Mouse (Mus musculus): ENCODE results near the gene Rpl26. TPM values are rescaled to one million over a fixed set of nuclear protein-coding genes. Genes with fewer than 3 reads are reported as not detected.

Gene Rpl26
- polyA plus RNA-seq, 1 experiment from 2014 or later: 638 TPM

GRCm38 (mm10) chr11:68892233-68892832 lies 9.1 kb upstream of the Rpl26 start:
- Histone ChIP-seq H3K4me3 (no peak overlapping the region), H3K9ac (replicated peaks) (no peak overlapping the region), H3K4me1 (no peaks in the 10 kb centered on the region), H3K36me3 (no peaks in the 10 kb centered on the region), H3K9me3 (no peaks in the 10 kb centered on the region), H3K27ac (replicated peaks) (no peak overlapping the region), H3K4me2 (replicated peaks) (no peak overlapping the region), H3K27me3 (no peaks in the 10 kb centered on the region)
- no peak for ATAC-seq (replicated peaks)
- WGBS: 79% methylated on average over 15 of the region's 15 CpGs

- no peaks in the 10 kb centered on the region for H3K9me3 ChIP-seq
- H3K9ac ChIP-seq (replicated peaks): no peak overlapping the region
- H3K27me3 ChIP-seq: no peaks in the 10 kb centered on the region
- ATAC-seq (replicated peaks): no peak
- no peak overlapping the region for H3K4me2 ChIP-seq (replicated peaks)
- 75% methylated on average over 12 of the region's 12 CpGs for WGBS
- H3K4me3 ChIP-seq: no peak overlapping the region
- H3K36me3 ChIP-seq: no peaks in the 10 kb centered on the region
- H3K27ac ChIP-seq (replicated peaks): no peak overlapping the region
- H3K4me1 ChIP-seq: no peaks in the 10 kb centered on the region
Observed at GRCm38 (mm10) chr11:68893911-68894464, 7.4 kb upstream of the Rpl26 start.

- Histone ChIP-seq H3K4me1 (no peaks in the 10 kb centered on the region), H3K9me3 (no peaks in the 10 kb centered on the region), H3K4me2 (replicated peaks) (no peak overlapping the region), H3K4me3 (no peak overlapping the region), H3K27ac (replicated peaks) (no peak overlapping the region), H3K27me3 (no peaks in the 10 kb centered on the region; the same call in 1 of the 2 replicates), H3K9ac (replicated peaks) (no peak overlapping the region), H3K36me3 (no peaks in the 10 kb centered on the region)
- WGBS: 95% methylated on average over 5 of the region's 5 CpGs
- ATAC-seq (replicated peaks): no peak
Observed at GRCm38 (mm10) chr11:68896247-68896646, 5.1 kb upstream of the Rpl26 start.

GRCm38 (mm10) chr11:68897120-68897519 lies 4.3 kb upstream of the Rpl26 start:
- Histone ChIP-seq H3K9ac (replicated peaks) (no peak overlapping the region), H3K4me3 (no peak overlapping the region), H3K27me3 (no peaks in the 10 kb centered on the region; the same call in 1 of the 2 replicates), H3K4me2 (replicated peaks) (no peak overlapping the region), H3K9me3 (no peaks in the 10 kb centered on the region), H3K4me1 (no peaks in the 10 kb centered on the region), H3K36me3 (no peaks in the 10 kb centered on the region), H3K27ac (replicated peaks) (no peak overlapping the region)
- 54% methylated on average over 4 of the region's 4 CpGs for WGBS
- ATAC-seq (replicated peaks): no peak

- peaks cover 6% of the 10 kb centered on the region for H3K4me1 ChIP-seq
- no peak overlapping the region for H3K27ac ChIP-seq (replicated peaks)
- WGBS: 77% methylated on average over 6 of the region's 6 CpGs
- no peaks in the 10 kb centered on the region for H3K9me3 ChIP-seq
- no peak overlapping the region for H3K4me3 ChIP-seq
- no peak for ATAC-seq (replicated peaks)
- no peaks in the 10 kb centered on the region; the same call in 1 of the 2 replicates for H3K27me3 ChIP-seq
- peaks cover 5% of the 10 kb centered on the region; the same call in 1 of the 2 replicates for H3K36me3 ChIP-seq
- H3K9ac ChIP-seq (replicated peaks): no peak overlapping the region
- H3K4me2 ChIP-seq (replicated peaks): no peak overlapping the region
Observed at GRCm38 (mm10) chr11:68897838-68898237, 3.5 kb upstream of the Rpl26 start.

- Histone ChIP-seq H3K27ac (replicated peaks) (no peak overlapping the region), H3K4me2 (replicated peaks) (no peak overlapping the region), H3K4me3 (no peak overlapping the region), H3K9me3 (no peaks in the 10 kb centered on the region), H3K4me1 (peaks cover 11% of the 10 kb centered on the region), H3K27me3 (no peaks in the 10 kb centered on the region; the same call in 1 of the 2 replicates), H3K36me3 (peaks cover 14% of the 10 kb centered on the region), H3K9ac (replicated peaks) (no peak overlapping the region)
- ATAC-seq (replicated peaks): no peak
- 90% methylated on average over 6 of the region's 6 CpGs for WGBS
Observed at GRCm38 (mm10) chr11:68898790-68899189, 2.6 kb upstream of the Rpl26 start.

GRCm38 (mm10) chr11:68899815-68900214 lies 1.6 kb upstream of the Rpl26 start:
- 89% methylated on average over 8 of the region's 8 CpGs for whole genome bisulfite sequencing
- Histone ChIP-seq H3K27me3 (no peaks in the 10 kb centered on the region; the same call in 1 of the 2 replicates), H3K9me3 (no peaks in the 10 kb centered on the region), H3K9ac (replicated peaks) (no peak overlapping the region), H3K36me3 (peaks cover 23% of the 10 kb centered on the region), H3K4me1 (peaks cover 11% of the 10 kb centered on the region), H3K27ac (replicated peaks) (no peak overlapping the region), H3K4me3 (no peak overlapping the region), H3K4me2 (replicated peaks) (no peak overlapping the region)
- no peak for ATAC-seq (replicated peaks)

GRCm38 (mm10) chr11:68900519-68901350 lies 648 bp upstream of the Rpl26 start:
- Histone ChIP-seq H3K4me3 (peak overlapping the region; percentile 88), H3K9ac (replicated peaks) (peak overlapping the region; percentile 27), H3K27me3 (no peaks in the 10 kb centered on the region; the same call in 1 of the 2 replicates), H3K4me1 (peaks cover 11% of the 10 kb centered on the region), H3K27ac (replicated peaks) (no peak overlapping the region), H3K4me2 (replicated peaks) (peak overlapping the region; percentile 53), H3K36me3 (peaks cover 33% of the 10 kb centered on the region), H3K9me3 (no peaks in the 10 kb centered on the region)
- WGBS: 28% methylated on average over 31 of the region's 31 CpGs
- peak; percentile 51 for ATAC-seq (replicated peaks)

GRCm38 (mm10) chr11:68902047-68902364 lies 623 bp downstream of the Rpl26 start:
- Histone ChIP-seq H3K4me3 (peak overlapping the region; percentile 88), H3K4me2 (replicated peaks) (peak overlapping the region; percentile 57), H3K9me3 (no peaks in the 10 kb centered on the region), H3K36me3 (peaks cover 45% of the 10 kb centered on the region), H3K27ac (replicated peaks) (peak overlapping the region; percentile 91), H3K27me3 (no peaks in the 10 kb centered on the region; the same call in 1 of the 2 replicates), H3K4me1 (peaks cover 11% of the 10 kb centered on the region), H3K9ac (replicated peaks) (peak overlapping the region; percentile 95)
- under 1% methylated on average over 10 of the region's 10 CpGs for WGBS
- no peak for ATAC-seq (replicated peaks)

- peaks cover 49% of the 10 kb centered on the region for H3K36me3 ChIP-seq
- no peak overlapping the region for H3K27ac ChIP-seq (replicated peaks)
- no peaks in the 10 kb centered on the region; the same call in 1 of the 2 replicates for H3K27me3 ChIP-seq
- 4% methylated on average over 11 of the region's 11 CpGs for WGBS
- peaks cover 11% of the 10 kb centered on the region for H3K4me1 ChIP-seq
- no peaks in the 10 kb centered on the region for H3K9me3 ChIP-seq
- H3K4me2 ChIP-seq (replicated peaks): peak overlapping the region; percentile 57
- H3K4me3 ChIP-seq: peak overlapping the region; percentile 88
- no peak for ATAC-seq (replicated peaks)
- peak overlapping the region; percentile 95 for H3K9ac ChIP-seq (replicated peaks)
Observed at GRCm38 (mm10) chr11:68902367-68902766, 984 bp downstream of the Rpl26 start.

GRCm38 (mm10) chr11:68902823-68903222 lies 1.4 kb downstream of the Rpl26 start:
- ATAC-seq (replicated peaks): no peak
- Histone ChIP-seq H3K9me3 (no peaks in the 10 kb centered on the region), H3K9ac (replicated peaks) (peak overlapping the region; percentile 95), H3K27me3 (no peaks in the 10 kb centered on the region; the same call in 1 of the 2 replicates), H3K4me1 (peaks cover 11% of the 10 kb centered on the region), H3K4me3 (peak overlapping the region; percentile 88), H3K36me3 (peaks cover 51% of the 10 kb centered on the region), H3K4me2 (replicated peaks) (peak overlapping the region; percentile 57), H3K27ac (replicated peaks) (no peak overlapping the region)
- WGBS: 78% methylated on average over 5 of the region's 5 CpGs

- H3K36me3 ChIP-seq: peaks cover 51% of the 10 kb centered on the region
- 92% methylated on average over 2 of the region's 2 CpGs for WGBS
- ATAC-seq (replicated peaks): no peak
Observed at GRCm38 (mm10) chr11:68903775-68904174, 2.4 kb downstream of the Rpl26 start.

More at GRCm38 (mm10) chr11:68903775-68904174, 2.4 kb downstream of the Rpl26 start:
- no peak overlapping the region for H3K4me3 ChIP-seq
- no peaks in the 10 kb centered on the region for H3K9me3 ChIP-seq
- H3K9ac ChIP-seq (replicated peaks): no peak overlapping the region
- no peak overlapping the region for H3K27ac ChIP-seq (replicated peaks)
- no peaks in the 10 kb centered on the region; the same call in 1 of the 2 replicates for H3K27me3 ChIP-seq
- H3K4me1 ChIP-seq: peaks cover 11% of the 10 kb centered on the region
- no peak overlapping the region for H3K4me2 ChIP-seq (replicated peaks)
